Mouse (Mus musculus) embryonic stem cell, embryonic (primary cell): ENCODE data around the gene Pikfyve.

Experiments used
- CTCF ChIA-PET, 4 experiments: fragments of 300-600 bp in 2 of 4; fragments of 350-600 bp in 2 of 4; sonication (Branson Sonifier 250); formaldehyde crosslinking; loops; one replicate each; lab custom pipeline; 2022; ENCODE audit warnings: inconsistent platforms in 2 of 4; lab: Charles Lee
- POLR2A ChIA-PET, 4 experiments: fragments of 300-600 bp in 2 of 4; fragments of 350-600 bp in 2 of 4; sonication (Branson Sonifier 250); formaldehyde crosslinking; loops; one replicate each; lab custom pipeline; 2022; ENCODE audit warnings: antibody characterized with exemption in 4 of 4, inconsistent platforms in 1 of 4; lab: Charles Lee

Pikfyve gene

DNA sequence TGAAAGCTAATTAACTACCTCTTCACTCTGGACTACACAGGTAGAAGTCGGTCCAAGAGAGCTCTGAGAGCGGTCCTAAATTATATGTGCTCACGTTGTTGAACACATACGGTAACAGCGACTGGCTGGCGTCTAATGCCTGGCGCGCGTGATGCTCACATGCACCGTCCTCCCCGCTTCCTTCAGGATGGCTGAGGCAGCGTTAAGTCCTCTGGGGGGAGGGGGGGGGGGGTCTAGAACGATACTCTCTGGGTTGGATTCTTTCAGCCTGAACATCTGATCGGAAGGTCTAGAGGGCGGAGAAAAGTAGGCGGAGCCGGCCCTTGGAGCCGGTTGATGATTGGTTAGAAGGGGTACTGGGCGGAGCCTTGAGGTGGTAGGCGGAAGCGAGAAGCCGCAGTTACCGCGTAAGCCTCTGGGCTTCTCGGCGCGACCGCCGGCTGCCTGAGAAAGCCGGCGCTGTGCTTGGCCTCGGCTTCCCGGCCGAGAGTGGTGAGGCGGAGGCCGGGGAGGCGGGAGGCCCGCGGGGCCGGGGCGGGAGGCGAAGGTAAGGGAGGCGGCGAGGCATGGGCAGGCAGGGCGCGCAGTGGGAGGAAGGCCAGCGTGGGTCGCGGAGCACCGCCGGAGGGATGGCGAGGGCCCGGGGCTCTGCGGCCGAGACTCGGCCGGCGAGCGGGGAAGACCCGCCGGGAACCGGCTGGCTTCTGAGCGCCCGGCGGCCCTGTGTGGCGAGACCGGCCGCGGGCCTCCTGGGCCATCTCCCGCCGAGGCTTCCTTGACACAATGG lies at the start of gene Pikfyve, which contains the start of gene Idh1:
TSS of gene Pikfyve (plus strand) at position 397 of the 787 bp plus-strand sequence.
TSS of gene Idh1 (minus strand) at position 214 of the 787 bp plus-strand sequence.
- CTCF ChIA-PET, result interaction anchor here in 3 of 4 experiments (0.5 to 1.4 kb wide), 11 partner anchors 8 to 1311 kb away, joined by 3 to 12 read pairs (median 3); partner anchors contain the start of gene Fzd5 (in 1 of the 3)
- POLR2A ChIA-PET, result interaction anchor here in 3 of 4 experiments (0.6 to 3.6 kb wide), 47 partner anchors 8 to 1601 kb away, joined by 3 to 42 read pairs (median 4); partner anchors contain the start of genes Ccnyl1 (in 3 of the 3), Mettl21a (in 2 of the 3), Creb1 (in 1 of the 3) and Crygb (in 1 of the 3)

- POLR2A ChIA-PET, result interaction anchor here in 1 of 4 experiments (0.7 kb wide), 1 partner anchor 17 kb away, joined by 3 read pairs; no protein-coding TSS in a partner anchor
Measured at GRCm38 (mm10) chr1:65137560-65137959, 48.9 kb upstream of the Pikfyve start.

GRCm38 (mm10) chr1:65144783-65145182 lies 41.7 kb upstream of the Pikfyve start:
- POLR2A ChIA-PET, result no interaction called here
- CTCF ChIA-PET, result no interaction called here

More at GRCm38 (mm10) chr1:65137560-65137959, 48.9 kb upstream of the Pikfyve start:
- CTCF ChIA-PET, result interaction anchor here in 2 of 4 experiments (0.6 kb wide), 2 partner anchors 24 to 1804 kb away, joined by 3 read pairs; no protein-coding TSS in a partner anchor

DNA sequence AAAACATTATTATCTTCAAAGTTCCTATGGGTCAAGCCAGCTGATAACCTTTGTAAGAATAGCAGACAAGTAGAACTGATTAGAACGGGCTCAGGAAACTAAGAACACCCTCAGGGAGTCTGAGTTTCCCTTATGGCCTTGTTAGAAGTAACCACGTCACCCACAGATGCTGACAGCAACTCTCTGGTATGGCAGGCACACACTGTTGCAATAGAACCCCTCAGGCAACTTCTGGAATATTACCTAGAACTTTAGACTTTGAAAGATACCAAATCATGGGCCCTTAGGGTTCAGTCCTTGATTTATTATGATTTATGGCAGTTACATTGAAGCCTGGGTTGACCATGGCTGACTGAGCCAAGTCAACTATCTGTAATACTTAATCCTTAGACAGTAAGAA lies 39.9 kb upstream of the Pikfyve start:
- ChIA-PET POLR2A (no interaction called here), CTCF (no interaction called here)

DNA sequence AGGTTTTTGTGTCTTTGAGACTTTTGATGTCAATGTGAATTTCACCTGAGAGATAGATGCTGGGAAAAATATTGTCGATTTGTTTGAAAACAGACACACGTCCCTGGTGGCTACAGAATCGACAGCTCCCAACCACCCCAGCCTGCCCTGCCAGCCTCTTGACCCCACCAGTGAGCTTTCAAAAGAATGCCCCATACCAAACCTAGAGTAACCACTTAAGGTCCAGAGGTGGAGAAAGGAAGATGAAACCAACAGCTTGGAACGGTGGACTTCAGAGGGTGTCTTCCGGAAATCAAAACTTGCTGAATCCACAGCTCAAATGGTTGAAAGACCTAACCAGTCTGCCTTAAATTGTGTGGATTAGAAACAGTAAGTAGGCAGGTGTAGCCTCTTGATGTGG lies 39.2 kb upstream of the Pikfyve start:
- ChIA-PET CTCF (interaction anchor here in 1 of 4 experiments (0.8 kb wide), 1 partner anchor 38 kb away, joined by 3 read pairs; no protein-coding TSS in a partner anchor), POLR2A (interaction anchor here in 1 of 4 experiments (0.7 to 0.8 kb wide), 2 partner anchors 31 to 72 kb away, joined by 3 read pairs; no protein-coding TSS in a partner anchor)

- ChIA-PET POLR2A (interaction anchor here in 1 of 4 experiments (0.7 kb wide), 1 partner anchor 30 kb away, joined by 3 read pairs; no protein-coding TSS in a partner anchor), CTCF (interaction anchor here in 1 of 4 experiments (0.8 kb wide), 1 partner anchor 38 kb away, joined by 3 read pairs; no protein-coding TSS in a partner anchor)
Measured at GRCm38 (mm10) chr1:65147971-65148370, 38.5 kb upstream of the Pikfyve start.

- ChIA-PET CTCF (interaction anchor here in 2 of 4 experiments (0.6 to 0.8 kb wide), 2 partner anchors 31 to 421 kb away, joined by 3 read pairs; no protein-coding TSS in a partner anchor), POLR2A (interaction anchor here in 2 of 4 experiments (0.9 to 1.7 kb wide), 4 partner anchors 9 to 43 kb away, joined by 3 to 9 read pairs (median 4); no protein-coding TSS in a partner anchor)
Measured at GRCm38 (mm10) chr1:65154814-65155213, 31.7 kb upstream of the Pikfyve start.

- ChIA-PET POLR2A (interaction anchor here in 2 of 4 experiments (0.6 to 1.3 kb wide), 3 partner anchors 14 to 24 kb away, joined by 3 to 4 read pairs (median 3); no protein-coding TSS in a partner anchor), CTCF (no interaction called here)
Measured at GRCm38 (mm10) chr1:65156111-65156510, 30.4 kb upstream of the Pikfyve start.

DNA sequence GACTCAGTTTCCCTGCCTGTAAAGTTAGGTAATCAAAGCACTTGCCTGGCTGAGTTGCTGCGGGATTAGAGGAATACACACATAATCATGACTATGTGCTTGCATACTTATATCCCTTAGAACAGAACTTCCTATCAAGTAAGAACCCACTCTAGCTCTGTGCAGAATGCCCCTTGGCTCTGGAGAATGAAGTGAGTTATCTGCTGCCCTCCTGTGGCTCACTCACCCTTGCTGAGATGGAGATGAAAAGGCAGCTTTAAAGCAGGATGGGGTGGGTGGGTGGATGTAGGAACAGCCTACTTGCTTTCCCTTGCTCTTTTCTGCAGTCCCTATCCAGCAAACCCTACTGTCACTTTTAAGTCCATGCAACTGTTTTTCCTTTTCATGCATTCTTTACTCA lies 24.3 kb upstream of the Pikfyve start:
- ChIA-PET CTCF (interaction anchor here in 2 of 4 experiments (0.6 to 2.2 kb wide), 4 partner anchors 16 to 114 kb away, joined by 3 to 6 read pairs (median 4); no protein-coding TSS in a partner anchor), POLR2A (interaction anchor here in 1 of 4 experiments (2.4 kb wide), 1 partner anchor 16 kb away, joined by 13 read pairs; no protein-coding TSS in a partner anchor)

DNA sequence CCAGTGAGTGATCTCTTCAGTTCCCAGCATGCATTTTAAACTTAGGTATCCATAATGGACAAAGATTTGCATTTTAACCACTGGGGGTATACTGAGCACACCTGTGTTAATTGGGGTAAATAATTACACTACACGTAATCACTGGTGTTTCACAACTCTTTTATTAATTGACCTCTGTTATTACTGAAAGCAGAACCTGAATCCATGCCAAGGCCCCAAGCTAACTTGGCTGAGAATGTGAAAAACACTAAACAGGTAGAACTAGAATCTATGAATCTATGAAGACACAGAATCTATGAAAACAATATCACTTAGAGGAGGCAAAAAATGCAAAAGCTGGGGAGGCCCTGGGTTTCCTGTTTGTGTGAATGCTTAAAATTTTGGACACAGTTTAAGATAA lies 19.0 kb upstream of the Pikfyve start:
- CTCF ChIA-PET, result no interaction called here
- POLR2A ChIA-PET, result interaction anchor here in 1 of 4 experiments (1.0 to 1.1 kb wide), 2 partner anchors 11 to 18 kb away, joined by 3 read pairs; no protein-coding TSS in a partner anchor

- ChIA-PET POLR2A (interaction anchor here in 2 of 4 experiments (0.7 to 2.5 kb wide), 6 partner anchors 9 to 120 kb away, joined by 3 to 15 read pairs (median 3); no protein-coding TSS in a partner anchor), CTCF (interaction anchor here in 1 of 4 experiments (1.2 kb wide), 1 partner anchor 8 kb away, joined by 4 read pairs; no protein-coding TSS in a partner anchor)
Measured at GRCm38 (mm10) chr1:65169536-65169935, 16.9 kb upstream of the Pikfyve start.

- POLR2A ChIA-PET, result interaction anchor here in 3 of 4 experiments (0.7 to 2.5 kb wide), 5 partner anchors 8 to 13 kb away, joined by 3 to 15 read pairs (median 4); no protein-coding TSS in a partner anchor
- CTCF ChIA-PET, result no interaction called here
Measured at GRCm38 (mm10) chr1:65169947-65170346, 16.5 kb upstream of the Pikfyve start.

GRCm38 (mm10) chr1:65171579-65171978 lies 14.9 kb upstream of the Pikfyve start:
- POLR2A ChIA-PET, result interaction anchor here in 2 of 4 experiments (0.7 to 1.4 kb wide), 3 partner anchors 14 to 481 kb away, joined by 3 to 4 read pairs (median 3); partner anchors contain the start of gene Ccnyl1 (in 1 of the 2)
- CTCF ChIA-PET, result interaction anchor here in 1 of 4 experiments (1.0 kb wide), 1 partner anchor 8 kb away, joined by 3 read pairs; no protein-coding TSS in a partner anchor

GRCm38 (mm10) chr1:65173716-65174115 lies 12.8 kb upstream of the Pikfyve start:
- CTCF ChIA-PET, result interaction anchor here in 1 of 4 experiments (0.8 kb wide), 1 partner anchor 39 kb away, joined by 8 read pairs; no protein-coding TSS in a partner anchor
- POLR2A ChIA-PET, result interaction anchor here in 3 of 4 experiments (0.6 to 6.0 kb wide), 10 partner anchors 8 to 483 kb away, joined by 3 to 42 read pairs (median 4); partner anchors contain the start of genes Idh1 (in 2 of the 3), Pikfyve (in 2 of the 3) and Ccnyl1 (in 1 of the 3)

GRCm38 (mm10) chr1:65176171-65176570 lies 10.3 kb upstream of the Pikfyve start:
- ChIA-PET CTCF (interaction anchor here in 1 of 4 experiments (1.4 kb wide), 1 partner anchor 9 kb away, joined by 3 read pairs; no protein-coding TSS in a partner anchor), POLR2A (interaction anchor here in 3 of 4 experiments (0.9 to 6.0 kb wide), 4 partner anchors 9 to 34 kb away, joined by 3 to 42 read pairs (median 18); partner anchors contain the start of genes Idh1 (in 2 of the 3) and Pikfyve (in 2 of the 3))

DNA sequence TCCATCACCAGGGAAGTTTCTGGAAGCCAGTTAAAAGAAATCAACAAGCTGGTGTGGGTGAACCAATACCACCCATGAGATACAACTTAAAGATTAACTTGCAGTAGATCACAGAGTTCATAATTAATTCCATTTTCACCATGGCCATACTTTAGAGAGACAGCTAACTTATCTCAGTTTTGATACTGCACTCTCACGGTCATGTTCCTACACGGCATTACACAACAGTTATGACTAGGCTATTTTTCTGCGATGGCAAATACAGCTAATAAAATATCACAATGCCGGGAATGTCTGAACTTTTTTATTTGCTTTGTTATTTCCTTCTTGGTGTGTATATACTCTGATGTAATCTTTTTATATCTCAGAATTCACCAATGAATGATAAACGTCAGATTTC lies 9.6 kb upstream of the Pikfyve start:
- CTCF ChIA-PET, result interaction anchor here in 2 of 4 experiments (0.7 to 1.4 kb wide), 2 partner anchors 9 to 136 kb away, joined by 3 to 9 read pairs; no protein-coding TSS in a partner anchor
- POLR2A ChIA-PET, result interaction anchor here in 3 of 4 experiments (0.7 to 6.0 kb wide), 9 partner anchors 8 to 1643 kb away, joined by 3 to 42 read pairs (median 4); partner anchors contain the start of genes Idh1 (in 2 of the 3) and Pikfyve (in 2 of the 3)

DNA sequence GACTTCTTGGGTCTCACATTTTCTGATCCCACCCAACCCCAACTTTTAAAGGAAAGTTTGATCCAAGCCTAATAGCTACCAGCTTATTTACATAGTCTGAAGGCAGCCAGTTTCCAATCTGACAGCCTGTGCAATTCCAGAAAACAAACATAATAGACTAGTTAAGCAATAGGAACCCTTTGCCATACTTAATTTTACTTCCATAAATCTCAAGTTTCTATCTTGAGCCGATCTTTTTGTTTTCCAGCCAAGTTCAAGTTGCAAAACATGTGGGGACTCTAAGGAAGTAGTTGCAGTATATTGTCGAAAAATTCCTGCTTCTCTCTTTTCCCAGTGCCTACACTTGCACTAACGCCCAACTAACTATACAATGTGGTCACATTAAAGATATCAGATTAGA lies 9.0 kb upstream of the Pikfyve start:
- POLR2A ChIA-PET, result interaction anchor here in 3 of 4 experiments (0.7 to 6.0 kb wide), 20 partner anchors 8 to 645 kb away, joined by 3 to 42 read pairs (median 8); partner anchors contain the start of genes Pikfyve (in 3 of the 3), Idh1 (in 2 of the 3), Creb1 (in 1 of the 3) and Fzd5 (in 1 of the 3)

More for the DNA sequence above, 9.0 kb upstream of the Pikfyve start:
- CTCF ChIA-PET, result interaction anchor here in 2 of 4 experiments (0.7 to 2.5 kb wide), 7 partner anchors 9 to 472 kb away, joined by 3 to 22 read pairs (median 4); partner anchors contain the start of gene Plekhm3 (in 1 of the 2)
